Mouse (Mus musculus) spleen, adult 2 months (tissue): Measurements from ENCODE around the gene Myh14.

ENCODE experiments used
- CTCF ChIP-seq: fragments of 200-500 bp; IDR thresholded peaks from 2 replicates; pipeline ENCODE4 v1.5.1; 2011; ENCODE audit warnings: mild to moderate bottlenecking, inconsistent platforms; ENCODE audit not compliant: insufficient read depth, insufficient read length, insufficient replicate concordance; ENCODE audit errors: extremely low read depth
- POLR2A ChIP-seq: fragments of 200-500 bp; IDR thresholded peaks from 2 replicates; pipeline ENCODE4 v1.6.1; 2011; ENCODE audit warnings: low read depth, low read length, inconsistent platforms

GRCm38 (mm10) chr7:44584265-44584804 lies 86.3 kb downstream of the Myh14 start:
- TF ChIP-seq CTCF (no peak), POLR2A (no peak)
